Mouse (Mus musculus) large intestine, adult 2 months (tissue): ENCODE measurements around the gene Mdm2. TPM values are rescaled to one million over a fixed set of nuclear protein-coding genes. Genes with fewer than 3 reads are reported as not detected.

Source experiments
- DNase-seq: peaks from one replicate; pipeline ENCODE4 v3.0.0-alpha.2; 2012; ENCODE audit warnings: low read depth, low spot score
- WGBS: fragments of 180-500 bp; shearing (Covaris S2); methylation state at CpG from one replicate; pipeline ENCODE4 v1.1.7; 2018; 5-methylcytosine and 5-hydroxymethylcytosine counted together
- polyA plus RNA-seq: library from polyadenylated mRNA; depleted of rRNA; stranded (reverse); fragments of >200 nt; gene quantifications from 2 replicates; pipeline ENCODE4 v1.2.3, GENCODE M21; 2012

Gene Mdm2
- polyA plus RNA-seq, 1 experiment: 11.2 TPM

DNA sequence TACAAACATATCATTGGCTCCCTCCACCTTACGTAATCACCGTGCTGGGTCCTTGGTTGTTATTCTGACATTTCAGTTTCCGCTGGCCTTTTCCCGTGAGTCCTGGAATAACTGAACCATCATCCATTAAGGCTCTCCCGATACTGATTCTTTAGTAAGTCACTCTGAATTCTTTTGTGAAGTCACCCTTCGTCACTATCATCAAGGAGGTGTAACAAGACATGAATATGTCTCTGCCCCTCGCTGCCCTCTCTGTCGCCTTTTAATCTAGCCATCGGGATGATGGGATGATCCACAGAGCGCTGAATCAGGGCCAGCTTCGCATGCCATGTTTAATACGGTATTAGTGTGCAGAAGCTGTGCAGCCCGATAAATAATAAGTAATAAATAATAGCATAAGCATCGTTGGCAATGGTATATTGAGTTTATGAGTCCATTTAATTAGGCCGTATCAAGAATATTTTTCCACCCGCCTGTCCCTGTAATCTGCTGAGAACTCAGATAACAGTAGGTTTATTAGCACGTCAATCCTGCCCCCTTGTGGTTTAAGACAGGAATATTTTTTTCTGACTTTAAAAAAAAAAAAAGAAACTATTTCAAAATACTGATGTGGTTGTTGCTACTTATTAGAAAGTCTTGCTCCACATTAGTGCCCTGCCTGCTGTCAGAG, 33.8 kb downstream of the Mdm2 start:
- no peak for DNase-seq
- 44% methylated on average over 17 of the region's 17 CpGs for WGBS

DNA sequence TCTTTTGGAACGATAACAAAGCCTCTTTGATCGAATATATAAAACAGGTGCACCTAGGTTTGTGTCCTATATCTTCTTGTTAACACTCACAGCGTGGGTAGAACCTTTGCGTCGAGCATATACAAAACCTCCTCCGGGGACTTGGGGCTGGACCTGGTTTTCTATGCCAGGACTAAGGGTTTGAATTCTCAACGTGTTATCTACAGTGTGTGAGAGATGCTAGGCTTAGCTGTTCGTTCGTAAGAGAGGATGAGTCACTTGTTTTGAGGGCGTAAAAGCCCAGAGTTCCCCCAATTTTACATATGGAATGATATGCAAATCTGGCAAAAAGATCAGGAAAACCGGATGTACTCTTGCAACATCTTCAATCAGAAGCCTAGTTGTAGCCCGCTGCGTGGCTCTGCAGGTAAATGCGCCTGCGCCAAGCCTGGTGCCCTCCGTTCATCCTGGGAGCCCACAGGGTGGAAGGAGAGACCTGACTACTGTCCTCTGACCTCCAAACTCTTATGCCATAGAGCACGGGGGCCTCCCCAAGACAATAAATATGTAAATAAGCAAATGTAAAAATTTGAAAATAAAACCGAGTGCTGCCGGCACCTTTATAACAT, 34.4 kb downstream of the Mdm2 start:
- no peak for DNase-seq
- 60% methylated on average over 19 of the region's 19 CpGs for WGBS

DNA sequence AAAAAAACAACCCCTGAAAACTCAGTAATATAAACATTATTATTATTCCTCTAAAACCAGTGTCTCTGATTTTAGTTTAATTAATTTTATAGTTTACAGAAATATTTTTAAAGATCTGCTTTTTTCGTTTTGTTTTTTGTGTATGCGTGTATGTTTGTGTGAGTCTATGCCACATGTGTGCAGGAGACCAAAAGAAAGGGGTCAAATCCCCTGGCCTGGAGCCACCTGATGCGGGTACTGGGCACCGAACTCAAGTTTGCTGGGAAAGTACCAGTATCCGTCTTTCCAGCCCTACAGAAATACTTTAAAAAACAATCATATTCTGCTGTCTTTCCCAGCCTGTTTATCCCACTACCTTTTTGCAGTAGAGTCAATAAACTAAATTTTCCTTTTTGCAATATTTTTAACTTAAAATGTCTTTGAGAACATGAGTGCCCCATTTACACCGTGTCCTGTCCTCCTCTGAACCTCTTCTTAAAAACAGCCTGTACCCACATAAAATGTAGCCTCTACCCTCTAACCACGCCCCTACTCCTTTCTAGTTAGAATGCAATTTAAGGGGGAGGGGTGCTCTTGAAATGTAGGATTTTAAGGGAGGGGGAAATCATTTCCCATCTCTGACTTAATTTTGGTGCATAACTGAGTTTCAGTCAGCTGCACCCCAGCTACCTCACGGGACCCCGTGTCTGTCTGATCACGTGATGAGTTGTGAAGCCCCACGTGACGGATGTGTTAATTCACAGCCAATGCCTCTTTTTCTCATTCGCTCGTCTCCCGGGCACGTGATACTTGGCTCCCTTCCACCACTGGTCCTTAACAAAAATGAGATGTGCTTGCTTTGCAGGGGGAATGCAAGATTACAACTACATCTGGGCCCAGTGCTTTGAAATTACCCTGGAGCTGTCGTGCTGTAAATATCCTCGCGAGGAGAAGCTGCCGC, 35.2 kb downstream of the Mdm2 start:
- no peak for DNase-seq
- 62% methylated on average over 20 of the region's 20 CpGs for WGBS

DNA sequence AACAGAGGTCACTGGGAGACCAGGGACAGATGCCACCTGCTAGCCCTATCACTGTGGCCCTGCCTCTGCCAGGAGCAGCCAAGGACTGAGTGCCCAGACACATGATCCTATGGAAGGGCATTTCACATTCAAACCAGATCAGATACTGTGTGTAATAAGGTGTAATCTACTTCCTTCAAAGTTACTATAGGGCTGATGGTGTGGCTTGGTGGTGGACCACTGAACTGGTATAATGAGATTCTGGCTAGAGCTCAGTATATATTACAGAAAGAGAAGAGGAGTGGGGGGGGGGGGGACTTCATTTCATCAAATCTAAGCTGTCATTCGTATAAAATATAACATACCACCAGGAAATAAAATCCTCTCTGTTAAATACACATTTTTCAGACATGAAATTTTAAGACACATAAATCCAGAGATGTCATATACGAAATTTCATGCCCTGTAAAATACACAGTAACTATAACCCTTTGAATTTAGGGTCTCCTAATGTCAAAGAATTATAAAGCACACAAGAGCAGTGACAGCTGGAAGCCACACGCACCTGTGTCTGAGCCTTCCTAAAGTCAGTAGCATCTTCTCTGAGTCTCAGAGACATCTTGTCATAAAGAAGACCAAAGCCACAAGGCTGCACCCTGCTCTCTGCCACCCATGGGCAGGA, 36.1 kb downstream of the Mdm2 start:
- WGBS: 88% methylated on average over 3 of the region's 3 CpGs

DNA sequence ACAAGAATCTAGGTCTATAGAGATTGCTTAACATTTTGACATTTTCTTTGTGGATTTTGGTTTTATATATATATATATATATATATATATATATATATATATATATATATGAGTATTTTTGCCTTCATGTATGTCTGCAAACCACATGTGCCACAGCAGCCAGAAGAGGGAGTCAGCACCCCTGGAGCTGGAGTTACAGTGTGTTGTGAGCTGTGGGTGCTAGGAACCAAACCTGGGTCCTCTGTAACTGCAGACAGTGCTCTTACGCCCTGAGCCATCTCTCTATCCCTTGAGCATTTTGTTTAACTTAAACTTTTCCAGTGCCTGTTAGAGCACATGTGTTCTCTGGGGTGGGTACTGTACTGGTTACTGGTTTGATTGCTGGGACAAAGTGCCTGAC, 36.6 kb downstream of the Mdm2 start:
- WGBS: 88% methylated on average over 1 of the region's 1 CpGs
- DNase-seq: no peak

More for the DNA sequence above, 36.1 kb downstream of the Mdm2 start:
- no peak for DNase-seq

DNA sequence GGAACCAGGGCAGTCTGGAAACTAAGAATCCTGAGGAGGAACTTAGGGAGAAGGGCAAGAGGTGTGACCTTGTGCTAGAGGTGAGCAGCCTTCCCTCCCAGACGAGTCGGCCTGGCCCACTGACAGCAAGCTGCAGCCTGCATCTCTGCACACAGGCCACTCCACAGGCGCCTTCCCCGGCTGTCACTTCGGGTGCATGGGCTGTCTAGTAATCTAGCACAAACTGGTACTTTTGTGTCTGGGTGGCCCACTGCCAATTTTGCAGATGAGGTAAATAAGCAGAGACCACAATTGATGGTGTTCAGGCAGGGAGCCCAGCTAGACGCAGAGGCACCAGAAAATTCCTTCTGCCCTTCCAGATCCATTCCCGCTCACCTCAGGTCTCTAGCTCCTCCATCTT, 37.9 kb downstream of the Mdm2 start:
- no peak for DNase-seq
- WGBS: 59% methylated on average over 7 of the region's 7 CpGs

DNA sequence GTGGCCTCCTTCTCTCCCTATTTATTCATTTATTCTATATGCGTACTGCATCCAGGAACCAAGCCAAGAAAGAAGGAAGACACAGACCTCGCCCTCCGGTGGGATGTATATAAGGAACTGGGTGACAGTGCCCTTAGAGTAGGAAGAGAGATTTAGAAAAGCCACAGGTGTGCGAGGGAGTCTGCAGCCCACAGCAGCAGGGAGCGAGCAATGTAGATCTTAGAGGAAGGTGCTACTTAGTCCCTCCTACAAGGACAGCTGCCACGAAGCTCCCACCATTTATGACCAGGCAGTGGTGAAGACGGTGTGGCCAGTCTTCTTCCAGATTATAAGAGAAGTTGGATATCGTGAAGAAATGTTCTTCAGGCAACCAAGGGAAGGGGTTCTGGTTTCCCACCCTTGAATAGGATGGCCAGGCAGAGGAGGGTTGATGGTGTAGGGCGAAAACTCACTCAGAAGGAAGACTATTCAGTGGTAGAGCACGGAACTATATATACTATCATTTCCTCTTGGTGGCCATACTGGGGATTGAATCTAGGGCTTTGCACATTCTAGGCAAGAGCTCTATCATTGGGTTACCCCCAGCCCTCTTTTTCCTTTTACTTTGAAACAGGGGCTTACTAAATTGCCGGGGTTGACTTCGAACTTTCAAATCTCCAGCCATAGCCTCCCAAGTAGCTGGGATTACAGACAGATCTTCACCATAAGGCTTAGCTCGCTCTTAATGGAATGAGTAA, 38.5 kb downstream of the Mdm2 start:
- no peak for DNase-seq
- WGBS: 83% methylated on average over 13 of the region's 13 CpGs

DNA sequence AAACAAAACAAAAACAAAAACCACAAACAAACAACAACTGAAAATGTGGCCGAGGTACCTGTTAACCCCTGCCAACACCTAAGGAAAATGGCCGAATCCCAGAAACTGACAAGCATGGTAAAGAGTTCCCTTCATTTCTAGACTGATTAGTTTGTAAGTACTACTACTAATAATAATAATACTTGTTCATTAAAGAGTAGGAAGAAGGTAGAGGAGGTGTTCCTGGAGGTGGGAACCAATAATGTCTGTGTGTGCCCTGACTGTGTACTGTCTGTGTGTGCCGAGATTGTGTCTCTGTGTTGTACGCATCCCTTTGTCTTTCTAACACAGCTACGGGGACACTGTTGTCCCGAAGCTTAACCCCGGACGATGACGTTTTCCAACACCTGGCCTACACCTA, 39.3 kb downstream of the Mdm2 start:
- WGBS: 94% methylated on average over 9 of the region's 9 CpGs

DNA sequence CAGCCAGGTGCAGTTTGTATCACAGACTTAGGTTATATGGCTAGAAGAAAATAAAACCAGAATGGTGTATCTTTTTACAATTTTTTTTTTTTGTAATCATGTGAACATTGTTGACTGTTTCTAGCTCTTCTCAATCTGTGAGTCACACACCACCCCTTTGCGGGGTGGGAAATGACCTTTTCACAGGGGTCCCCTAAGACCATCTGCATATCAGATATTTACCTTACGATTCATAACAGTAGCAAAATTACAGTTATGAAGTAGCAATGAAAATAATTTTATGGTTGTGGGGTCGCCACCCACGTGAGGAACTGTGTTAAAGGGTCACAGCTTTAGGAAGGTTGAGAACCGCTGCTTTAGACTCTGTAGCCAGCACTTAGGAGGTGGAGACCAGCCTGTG, 39.8 kb downstream of the Mdm2 start:
- 68% methylated on average over 5 of the region's 5 CpGs for WGBS
- no peak for DNase-seq

More for the DNA sequence above, 39.3 kb downstream of the Mdm2 start:
- no peak for DNase-seq

DNA sequence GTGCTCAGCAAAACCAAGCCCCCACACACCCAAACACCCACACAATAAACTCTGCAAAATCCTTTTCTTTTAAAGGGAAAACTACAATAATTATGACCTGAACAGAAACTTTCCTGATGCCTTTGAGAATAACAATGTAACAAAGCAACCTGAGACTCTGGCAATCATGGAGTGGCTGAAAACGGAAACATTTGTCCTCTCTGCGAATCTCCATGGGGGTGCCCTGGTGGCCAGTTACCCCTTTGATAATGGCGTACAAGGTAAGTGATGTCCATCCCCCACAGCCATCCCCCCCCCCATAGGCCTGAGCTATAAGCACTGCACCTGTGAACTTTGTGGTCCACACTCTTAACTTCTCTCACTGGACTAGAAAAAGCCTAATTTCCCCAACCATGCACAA, 40.5 kb downstream of the Mdm2 start:
- no peak for DNase-seq
- 73% methylated on average over 3 of the region's 3 CpGs for WGBS

DNA sequence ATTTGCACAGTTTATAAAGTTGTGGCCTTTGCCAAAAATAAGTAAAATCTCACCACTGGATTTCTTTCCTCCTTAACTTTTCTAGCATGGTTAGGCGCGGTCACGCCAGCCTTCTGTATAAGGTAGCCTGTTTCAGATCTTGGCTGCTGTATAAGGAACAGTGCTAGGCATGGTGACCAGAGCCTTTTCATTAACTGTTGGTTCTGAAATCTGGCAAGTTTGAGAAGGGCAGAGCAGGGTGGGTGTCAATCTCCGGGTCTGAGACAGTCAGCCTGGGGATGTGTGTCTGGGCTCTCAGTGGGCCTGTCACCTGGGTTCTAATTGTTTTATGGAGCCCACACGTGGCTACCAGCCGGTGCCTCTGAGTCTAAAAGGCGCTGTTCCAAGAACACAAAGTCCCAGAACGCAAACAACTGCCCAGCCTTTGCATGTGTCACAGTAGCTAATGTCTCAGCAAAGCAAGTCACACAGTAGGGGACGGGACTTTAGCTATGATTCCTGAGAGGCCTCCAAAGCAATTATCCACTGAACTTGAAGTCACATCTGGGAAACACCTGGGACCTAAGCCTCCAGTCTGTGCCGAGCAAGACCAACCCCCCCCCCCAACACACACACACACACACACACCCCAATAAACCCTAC, 41.0 kb downstream of the Mdm2 start:
- DNase-seq: peak; percentile 74

DNA sequence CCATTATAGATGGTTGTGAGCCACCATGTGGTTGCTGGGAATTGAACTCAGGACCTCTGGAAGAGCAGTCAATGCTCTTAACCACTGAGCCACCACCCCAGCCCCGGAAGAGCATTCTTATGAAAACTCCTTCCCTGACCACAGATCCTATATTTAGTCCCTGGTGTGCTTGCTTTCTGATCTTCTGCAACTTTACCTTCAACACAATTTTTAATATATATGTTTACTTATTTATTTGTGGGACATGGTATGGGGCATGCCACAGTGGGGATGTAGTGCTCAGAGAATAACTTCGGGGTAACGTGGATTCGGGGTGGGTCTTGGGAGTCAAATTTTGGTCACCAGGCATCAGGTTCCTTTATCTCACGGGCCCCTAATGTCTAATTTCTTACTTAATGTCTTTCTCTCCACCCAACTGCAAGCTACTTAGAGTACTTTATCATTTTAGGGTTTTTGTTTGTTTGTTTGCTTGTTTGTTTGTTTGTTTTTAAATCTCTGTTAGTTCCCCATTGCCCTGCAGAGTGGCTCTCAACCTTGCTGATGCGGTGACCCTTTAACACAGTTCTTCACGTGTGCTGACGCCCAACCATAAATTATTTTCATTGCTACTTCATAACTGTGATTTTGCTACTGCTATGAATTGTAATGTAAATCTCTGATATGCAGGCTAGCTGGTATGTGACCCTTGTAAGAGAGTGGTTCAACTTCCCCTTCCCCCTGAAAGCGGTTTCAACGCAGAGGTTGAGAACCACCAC, 41.8 kb downstream of the Mdm2 start:
- DNase-seq: no peak
- WGBS: 66% methylated on average over 10 of the region's 10 CpGs

More for the DNA sequence above, 41.0 kb downstream of the Mdm2 start:
- 19% methylated on average over 10 of the region's 10 CpGs for WGBS

DNA sequence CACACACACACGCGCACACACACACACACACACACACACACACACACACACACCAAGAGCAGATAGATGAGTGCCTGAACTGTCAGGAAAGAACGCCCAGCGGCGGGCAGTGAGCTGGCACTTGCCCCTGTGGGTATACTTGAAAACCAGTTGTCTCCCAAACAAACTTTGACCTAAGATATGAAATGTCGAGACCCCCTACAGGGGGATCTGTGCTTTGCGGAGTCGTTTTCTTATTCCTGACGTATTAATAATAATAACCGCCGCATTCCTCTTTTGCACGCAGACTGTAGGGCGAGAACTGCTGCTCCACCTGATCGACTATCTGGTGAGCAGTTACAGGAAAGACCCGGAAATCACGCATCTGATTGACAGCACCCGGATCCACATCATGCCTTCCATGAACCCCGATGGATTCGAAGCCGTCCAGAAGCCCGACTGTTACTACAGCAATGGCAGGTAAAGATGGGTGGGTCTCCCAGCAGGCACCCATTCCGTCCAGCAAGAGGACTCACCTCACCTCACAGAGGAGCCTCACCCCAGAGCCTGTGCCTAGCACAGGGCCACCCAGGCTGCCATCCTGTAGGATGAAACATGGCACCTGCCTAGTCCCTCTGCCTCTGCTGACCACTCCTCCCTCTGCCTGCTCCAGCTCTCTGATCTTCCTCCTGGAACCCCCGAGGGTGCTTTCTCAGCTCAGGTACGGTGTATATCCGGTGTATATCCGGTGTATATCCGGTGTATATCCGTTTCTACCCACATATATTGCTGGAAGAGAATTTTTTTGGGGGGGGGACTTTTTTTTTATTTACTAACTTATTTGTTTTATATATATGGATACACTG, 42.7 kb downstream of the Mdm2 start:
- no peak for DNase-seq
- WGBS: 95% methylated on average over 28 of the region's 28 CpGs

DNA sequence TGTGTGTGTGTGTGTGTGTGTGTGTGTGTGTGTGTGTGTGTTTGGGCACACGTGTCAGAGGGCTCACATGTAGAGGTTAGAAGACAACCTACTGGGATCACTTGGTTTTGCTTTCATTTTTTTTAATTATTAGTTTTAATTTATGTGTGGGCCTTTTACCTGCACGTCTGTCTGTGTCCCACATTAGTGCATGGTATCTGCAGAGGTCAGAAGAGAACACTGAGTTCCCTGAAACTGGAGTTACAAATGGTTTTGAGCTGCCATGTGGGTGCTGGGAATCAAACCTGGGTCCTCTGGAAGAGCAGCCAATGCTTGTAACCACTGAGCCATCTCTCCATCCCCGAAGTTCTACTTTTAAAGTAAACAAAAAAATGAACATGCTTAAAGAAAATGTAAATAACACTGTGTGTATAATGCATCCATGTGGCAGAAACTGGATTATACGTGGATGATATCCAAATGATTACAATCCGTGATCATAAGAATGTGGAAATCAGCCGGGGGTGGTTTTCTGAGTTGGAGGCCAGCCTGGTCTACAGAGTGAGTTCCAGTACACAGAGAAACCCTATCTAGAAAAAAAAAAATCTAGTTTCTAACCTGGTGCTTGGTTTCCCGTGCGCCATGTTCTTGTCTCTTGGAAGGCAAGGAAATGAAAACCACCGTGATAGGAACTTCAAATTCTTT, 43.5 kb downstream of the Mdm2 start:
- DNase-seq: no peak
- 90% methylated on average over 9 of the region's 9 CpGs for WGBS

DNA sequence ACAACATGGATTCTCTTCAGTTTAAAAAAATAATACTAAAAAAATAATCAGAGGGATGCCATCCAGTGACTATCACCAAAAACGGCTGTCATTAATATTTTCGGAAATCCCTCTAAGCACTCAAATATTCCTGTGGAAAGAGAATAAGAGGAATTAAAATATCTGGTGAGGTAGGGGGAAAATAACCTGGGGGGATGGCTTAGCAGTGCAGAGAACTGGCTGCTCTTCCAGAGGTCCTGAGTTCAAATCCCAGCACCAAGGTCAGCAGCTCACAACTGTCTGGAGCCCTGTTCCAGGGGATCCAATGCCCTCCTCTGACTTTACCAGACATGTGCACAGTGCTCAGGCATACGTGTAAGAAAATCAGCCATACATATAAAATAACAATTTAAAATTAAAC, 44.2 kb downstream of the Mdm2 start:
- DNase-seq: no peak
- WGBS: 92% methylated on average over 3 of the region's 3 CpGs

DNA sequence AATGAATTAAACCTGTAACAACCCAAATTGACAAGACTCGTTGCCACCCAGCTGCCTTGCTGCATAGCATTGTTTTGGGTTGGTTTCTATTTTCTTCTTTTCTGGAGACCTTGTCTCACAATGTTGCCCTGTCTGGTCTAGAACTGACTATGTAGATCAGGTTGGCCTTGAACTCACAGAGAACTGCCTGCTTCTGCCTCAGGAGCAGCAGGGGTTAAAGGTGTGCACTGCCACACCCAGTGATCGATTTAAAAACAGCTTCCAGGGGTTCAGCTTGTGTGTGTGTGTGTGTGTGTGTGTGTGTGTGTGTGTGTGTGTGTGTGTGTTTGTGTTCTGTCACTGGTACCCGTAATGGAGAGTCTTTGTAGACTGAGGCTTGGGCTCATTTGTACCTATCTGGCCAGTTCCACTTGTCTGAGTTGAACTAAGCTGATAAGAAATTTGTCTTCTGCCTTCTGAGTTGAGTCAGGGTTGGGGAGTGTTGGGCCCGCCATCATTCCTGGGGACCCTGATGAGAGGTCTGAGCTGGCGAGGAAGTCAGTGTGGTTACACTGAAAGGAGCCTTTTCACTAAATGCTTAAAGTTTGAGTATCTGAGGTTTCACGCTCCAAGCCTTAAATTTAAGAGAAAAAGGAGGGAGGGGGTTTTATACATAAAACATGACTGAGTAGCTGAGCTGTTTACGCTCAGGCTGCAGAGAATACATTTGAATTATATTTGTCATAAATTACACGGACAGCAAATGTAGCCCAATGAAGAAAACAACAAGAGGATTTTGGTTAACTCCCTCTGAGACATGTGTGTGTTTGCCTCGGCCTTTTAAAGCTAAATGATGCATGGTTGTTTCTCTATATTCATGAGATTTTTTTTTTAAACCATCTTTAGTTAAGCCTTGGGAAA, 44.9 kb downstream of the Mdm2 start:
- DNase-seq: no peak
- 75% methylated on average over 9 of the region's 9 CpGs for WGBS
